Mouse (Mus musculus) G1E (cell line): ENCODE data around the gene Rarg. TPM values are rescaled to one million over a fixed set of nuclear protein-coding genes. Genes with fewer than 3 reads are reported as not detected.

Experiments used
- ATAC-seq: 2 replicates; pipeline ENCODE4 v1.8.0; 2016; ENCODE audit warnings: mild to moderate bottlenecking; ENCODE audit not compliant: insufficient number of reproducible peaks, poor library complexity, low FRiP score, severe bottlenecking; ENCODE audit errors: extremely low read depth
- DNase-seq: peaks from one replicate; pipeline ENCODE4 v3.0.0; 2012; ENCODE audit warnings: low spot score
- H3K27me3 ChIP-seq: 2 replicates; pipeline ENCODE4 v1.6.1; 2012; ENCODE audit warnings: mild to moderate bottlenecking, low read length, inconsistent platforms; ENCODE audit not compliant: insufficient read depth
- H3K36me3 ChIP-seq: replicated peaks from 2 replicates; pipeline ENCODE3; 2012; ENCODE audit warnings: mild to moderate bottlenecking, inconsistent platforms
- H3K4me1 ChIP-seq: 2 replicates; pipeline ENCODE4 v1.6.1; 2012; ENCODE audit warnings: low read depth, low read length, inconsistent platforms, mixed read lengths; ENCODE audit not compliant: insufficient read depth
- H3K4me3 ChIP-seq: 2 replicates; pipeline ENCODE4 v1.5.1; 2012; ENCODE audit warnings: low read depth, mild to moderate bottlenecking, inconsistent platforms, low read length, moderate library complexity, mixed read lengths
- H3K9me3 ChIP-seq: replicated peaks from 2 replicates; pipeline ENCODE4 v1.6.1; 2012; ENCODE audit warnings: inconsistent platforms
- CTCF ChIP-seq: IDR thresholded peaks from 2 replicates; pipeline ENCODE4 v1.5.1; 2012; ENCODE audit warnings: low read depth, low read length, inconsistent platforms, mixed read lengths
- GATA1 ChIP-seq: IDR thresholded peaks from 2 replicates; pipeline ENCODE4 v1.6.1; 2012; ENCODE audit warnings: borderline replicate concordance, low read length, inconsistent platforms, mixed read lengths
- GATA2 ChIP-seq: IDR thresholded peaks from 2 replicates; pipeline ENCODE4 v1.6.1; 2012; ENCODE audit warnings: low read depth, low read length, inconsistent platforms, borderline replicate concordance
- POLR2AphosphoS5 ChIP-seq: IDR thresholded peaks from 2 replicates; pipeline ENCODE4 v1.6.1; 2012; ENCODE audit warnings: low read depth, low read length, inconsistent platforms; ENCODE audit not compliant: insufficient replicate concordance
- TAL1 ChIP-seq: conservative IDR thresholded peaks from 2 replicates; pipeline ENCODE4 v1.6.1; 2012; ENCODE audit warnings: low read depth, low read length, inconsistent platforms, mixed read lengths
- polyA plus RNA-seq: library from polyadenylated mRNA; stranded (reverse); fragments of >175 nt; gene quantifications from 2 replicates; pipeline ENCODE4 v1.2.3, GENCODE M21; 2012
- total RNA-seq, 2 experiments: library from RNA; stranded (forward) in 1 of 2; stranded (reverse) in 1 of 2; fragments of 200-1000 nt in 1 of 2; fragments of >200 nt in 1 of 2; fragmentation: Nextera tagmentation in 1 of 2; gene quantifications; 2 replicates each; pipeline ENCODE4 v1.2.3; 2014 to 2017

Rarg gene
- total and polyA plus RNA-seq, 3 experiments: 1.9 to 3.4 (median 2.2) TPM

DNA sequence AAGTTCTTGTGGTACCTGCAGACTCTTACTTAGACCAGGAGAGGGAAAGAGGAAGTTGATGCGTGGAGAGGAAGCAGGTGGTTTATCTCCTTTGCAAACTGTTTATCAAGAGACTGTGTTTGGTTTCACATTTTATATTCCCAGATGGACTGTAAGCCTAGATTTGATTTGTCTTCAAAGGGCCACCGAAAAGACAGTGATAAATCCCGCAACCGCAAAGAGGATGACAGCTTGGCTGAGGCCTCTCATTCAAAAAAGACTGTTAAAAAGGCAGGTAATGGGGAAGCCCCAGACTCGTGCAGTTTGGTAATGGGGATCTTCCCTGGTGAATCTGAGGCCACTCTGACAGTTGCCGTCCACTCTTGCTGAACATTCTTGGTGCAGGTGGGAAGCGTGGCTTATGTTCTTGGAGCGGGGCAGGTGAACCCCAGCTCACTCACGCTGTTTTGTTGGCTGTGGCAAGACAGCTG lies 49.2 kb downstream of the Rarg start:
- Histone ChIP-seq H3K4me3 (peak overlapping the region; percentile 58; the same call in 1 of the 2 replicates), H3K9me3 (no peaks in the 10 kb centered on the region), H3K36me3 (peaks cover 79% of the 10 kb centered on the region), H3K27me3 (no peaks in the 10 kb centered on the region), H3K4me1 (peaks cover 55% of the 10 kb centered on the region)
- peak; percentile 55 for DNase-seq
- TF ChIP-seq POLR2AphosphoS5 (no peak), TAL1 (peak; percentile 69), GATA2 (no peak), CTCF (no peak)
- peak; percentile 59 for ATAC-seq

DNA sequence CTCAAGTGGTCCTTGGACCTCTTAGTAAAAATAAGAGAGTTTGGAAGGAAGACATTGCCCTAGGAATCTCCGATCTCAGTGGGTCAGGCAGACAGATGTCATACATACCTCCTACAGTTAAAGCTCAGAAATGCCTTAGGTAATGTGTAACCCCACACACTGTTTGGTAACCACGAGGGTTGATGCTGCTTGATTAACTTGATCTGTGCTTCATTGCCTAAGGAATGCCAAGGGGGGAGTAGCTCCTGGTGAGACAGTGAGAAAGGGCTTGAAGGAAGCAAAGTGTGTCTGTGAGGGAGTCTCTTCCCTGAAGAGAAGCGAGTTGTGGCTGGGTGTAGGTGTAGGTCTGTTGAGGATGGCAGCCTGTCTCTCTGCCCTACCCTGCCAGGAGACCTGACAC lies 50.0 kb downstream of the Rarg start:
- DNase-seq (no peak), ATAC-seq (no peak)
- peaks cover 58% of the 10 kb centered on the region for H3K4me1 ChIP-seq
- H3K36me3 ChIP-seq: peaks cover 71% of the 10 kb centered on the region
- no peak for TF ChIP-seq GATA1
- TF ChIP-seq TAL1: no peak
- no peak for TF ChIP-seq GATA2
- no peak for TF ChIP-seq CTCF
- TF ChIP-seq POLR2AphosphoS5: no peak
- no peaks in the 10 kb centered on the region for H3K9me3 ChIP-seq
- H3K27me3 ChIP-seq: no peaks in the 10 kb centered on the region
- no peak overlapping the region; the same call in 1 of the 2 replicates for H3K4me3 ChIP-seq

- ATAC-seq: no peak
- Histone ChIP-seq H3K4me1 (peaks cover 61% of the 10 kb centered on the region), H3K9me3 (no peaks in the 10 kb centered on the region), H3K36me3 (peaks cover 63% of the 10 kb centered on the region), H3K27me3 (no peaks in the 10 kb centered on the region), H3K4me3 (no peak overlapping the region)
- no peak for DNase-seq
- TF ChIP-seq CTCF (no peak), TAL1 (no peak), POLR2AphosphoS5 (no peak), GATA2 (no peak), GATA1 (no peak)
Observed at GRCm38 (mm10) chr15:102205779-102206178, 51.5 kb downstream of the Rarg start.

GRCm38 (mm10) chr15:102204674-102205505 lies 52.4 kb downstream of the Rarg start, which contains the start of gene Csad:
Gene Csad, minus strand, starts transcription at chr15:102204724.
- Histone ChIP-seq H3K36me3 (peaks cover 60% of the 10 kb centered on the region), H3K9me3 (no peaks in the 10 kb centered on the region), H3K27me3 (no peaks in the 10 kb centered on the region), H3K4me1 (peaks cover 55% of the 10 kb centered on the region), H3K4me3 (peak within 1 kb of the TSS; percentile 86)
- DNase-seq (no peak), ATAC-seq (no peak)
- TF ChIP-seq POLR2AphosphoS5 (no peak), TAL1 (no peak), GATA2 (no peak), GATA1 (no peak), CTCF (no peak)

DNA sequence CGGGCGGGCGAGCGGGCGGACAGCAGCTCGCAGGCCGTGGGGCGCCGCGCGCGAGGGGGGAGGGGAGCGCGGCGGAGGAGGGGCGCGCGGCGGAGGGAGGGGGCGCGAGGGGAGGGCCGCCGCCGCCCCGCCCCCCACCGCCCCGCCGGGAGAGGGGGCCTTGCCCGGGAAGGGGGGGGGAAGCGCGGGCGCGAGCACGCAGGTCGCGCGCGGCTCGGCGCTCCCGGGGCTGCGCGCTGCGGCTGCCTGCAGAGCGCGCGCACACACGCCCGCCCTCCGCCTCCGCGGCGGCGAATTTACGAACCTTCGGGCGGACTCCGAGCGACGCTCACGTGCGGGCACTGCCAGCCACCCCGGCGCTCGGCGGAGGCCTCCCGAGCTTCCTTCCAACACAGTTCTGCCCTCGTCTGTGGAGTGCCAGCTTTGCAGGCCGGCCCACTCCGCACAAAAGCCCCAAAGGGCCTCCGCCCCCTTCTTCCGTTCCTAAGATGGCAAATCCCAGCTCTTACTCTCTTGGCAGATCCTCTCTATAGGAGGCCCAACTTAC lies 53.4 kb downstream of the Rarg start:
- no peaks in the 10 kb centered on the region for H3K9me3 ChIP-seq
- peaks cover 56% of the 10 kb centered on the region for H3K36me3 ChIP-seq
- TF ChIP-seq GATA1: no peak
- no peak for TF ChIP-seq GATA2
- peaks cover 54% of the 10 kb centered on the region for H3K4me1 ChIP-seq
- peak overlapping the region; percentile 86 for H3K4me3 ChIP-seq
- no peaks in the 10 kb centered on the region for H3K27me3 ChIP-seq
- peak; percentile 71 for DNase-seq
- no peak for ATAC-seq

GRCm38 (mm10) chr15:102202971-102203834 lies 54.1 kb downstream of the Rarg start, which contains the start of gene Zfp740:
Gene Zfp740, plus strand, starts transcription at chr15:102203249.
- H3K27me3 ChIP-seq: no peaks in the 10 kb centered on the region
- H3K4me3 ChIP-seq: peak within 1 kb of the TSS; percentile 86
- ATAC-seq: peak; percentile 83
- TF ChIP-seq CTCF: no peak
- TF ChIP-seq GATA2: no peak
- no peak for TF ChIP-seq GATA1
- no peak for TF ChIP-seq TAL1
- no peak for TF ChIP-seq POLR2AphosphoS5
- H3K4me1 ChIP-seq: peaks cover 47% of the 10 kb centered on the region
- DNase-seq: peak; percentile 98
- H3K36me3 ChIP-seq: peaks cover 50% of the 10 kb centered on the region
- no peaks in the 10 kb centered on the region for H3K9me3 ChIP-seq
